Mouse (Mus musculus) brown adipose tissue, adult 24 weeks (tissue): ENCODE data around the gene Stat6. TPM values are rescaled to one million over a fixed set of nuclear protein-coding genes. Genes with fewer than 3 reads are reported as not detected.
A peak's percentile ranks its signal among the peaks of the same experiment; 100 is the strongest.

ENCODE experiments used
- H3K27ac ChIP-seq: fragments of 200-500 bp; replicated peaks from 2 replicates; pipeline ENCODE4 v1.5.1; 2012; ENCODE audit warnings: low read depth, mild to moderate bottlenecking, low read length
- H3K4me1 ChIP-seq: fragments of 200-500 bp; 2 replicates; pipeline ENCODE4 v1.6.1; 2012; ENCODE audit warnings: low read length, mixed read lengths; ENCODE audit not compliant: control insufficient read depth, insufficient read depth, insufficient read length
- H3K4me3 ChIP-seq: fragments of 200-500 bp; 2 replicates; pipeline ENCODE4 v1.5.1; 2012; ENCODE audit warnings: low read depth, mild to moderate bottlenecking, low read length, moderate library complexity; ENCODE audit not compliant: insufficient read depth
- polyA plus RNA-seq: library from polyadenylated mRNA; stranded (reverse); fragments of >200 nt; gene quantifications from 2 replicates; pipeline ENCODE4 v1.2.4, GENCODE M21; 2012; ENCODE audit not compliant: missing spikeins, insufficient read depth, insufficient read length

The Stat6 gene
- polyA plus RNA-seq, 1 experiment, result 24.7 TPM

- Histone ChIP-seq H3K4me1 (peaks cover 3% of the 10 kb centered on the region), H3K4me3 (peak within 1 kb of the TSS; percentile 64), H3K27ac (peak within 1 kb of the TSS; percentile 100)
Observed at GRCm38 (mm10) chr10:127668093-127669050, 25.6 kb downstream of the Stat6 start, which contains the start of gene Nab2. Gene Nab2, minus strand, starts transcription at chr10:127668568.

GRCm38 (mm10) chr10:127669170-127669569, 26.4 kb downstream of the Stat6 start:
- H3K27ac ChIP-seq, result peak overlapping the region; percentile 100
- H3K4me3 ChIP-seq, result 0 out of 2 replicates have a peak overlapping the region, but pooled peaks have one; percentile 64
- peaks cover 3% of the 10 kb centered on the region for H3K4me1 ChIP-seq

- no peak overlapping the region for H3K27ac ChIP-seq
Observed at GRCm38 (mm10) chr10:127670185-127670584, 27.4 kb downstream of the Stat6 start.

GRCm38 (mm10) chr10:127671276-127671675, 28.5 kb downstream of the Stat6 start:
- peaks cover 3% of the 10 kb centered on the region; the same call in 1 of the 2 replicates for H3K4me1 ChIP-seq
- H3K27ac ChIP-seq, result no peak overlapping the region
- no peak overlapping the region for H3K4me3 ChIP-seq

More at GRCm38 (mm10) chr10:127670185-127670584, 27.4 kb downstream of the Stat6 start:
- no peak overlapping the region for H3K4me3 ChIP-seq
- peaks cover 3% of the 10 kb centered on the region for H3K4me1 ChIP-seq

- H3K4me3 ChIP-seq, result no peak overlapping the region
- H3K4me1 ChIP-seq, result peaks cover under 1% of the 10 kb centered on the region; the same call in 1 of the 2 replicates
- H3K27ac ChIP-seq, result no peak overlapping the region
Observed at GRCm38 (mm10) chr10:127674046-127674655, 31.4 kb downstream of the Stat6 start.

GRCm38 (mm10) chr10:127674794-127675522, 32.2 kb downstream of the Stat6 start:
- Histone ChIP-seq H3K4me1 (no peaks in the 10 kb centered on the region), H3K4me3 (peak overlapping the region; percentile 22; the same call in 1 of the 2 replicates), H3K27ac (peak overlapping the region; percentile 50)

- peak overlapping the region; percentile 60; the same call in 1 of the 2 replicates for H3K27ac ChIP-seq
- no peaks in the 10 kb centered on the region for H3K4me1 ChIP-seq
- H3K4me3 ChIP-seq, result peak overlapping the region; percentile 71; the same call in 1 of the 2 replicates
Observed at GRCm38 (mm10) chr10:127675859-127676398, 33.1 kb downstream of the Stat6 start.

GRCm38 (mm10) chr10:127676691-127677548, 34.1 kb downstream of the Stat6 start:
- no peaks in the 10 kb centered on the region for H3K4me1 ChIP-seq
- H3K27ac ChIP-seq, result peak overlapping the region; percentile 60
- H3K4me3 ChIP-seq, result peak overlapping the region; percentile 71

GRCm38 (mm10) chr10:127677591-127678336, 35.0 kb downstream of the Stat6 start:
- no peaks in the 10 kb centered on the region for H3K4me1 ChIP-seq
- no peak overlapping the region for H3K27ac ChIP-seq
- peak overlapping the region; percentile 68 for H3K4me3 ChIP-seq

GRCm38 (mm10) chr10:127679208-127679607, 36.4 kb downstream of the Stat6 start:
- H3K27ac ChIP-seq, result no peak overlapping the region

GRCm38 (mm10) chr10:127679881-127680280, 37.1 kb downstream of the Stat6 start:
- H3K4me3 ChIP-seq, result no peak overlapping the region
- no peaks in the 10 kb centered on the region for H3K4me1 ChIP-seq
- H3K27ac ChIP-seq, result no peak overlapping the region

More at GRCm38 (mm10) chr10:127679208-127679607, 36.4 kb downstream of the Stat6 start:
- no peaks in the 10 kb centered on the region for H3K4me1 ChIP-seq
- H3K4me3 ChIP-seq, result no peak overlapping the region

GRCm38 (mm10) chr10:127682886-127683285, 40.1 kb downstream of the Stat6 start:
- Histone ChIP-seq H3K4me1 (no peaks in the 10 kb centered on the region), H3K27ac (no peak overlapping the region), H3K4me3 (no peak overlapping the region)

- Histone ChIP-seq H3K27ac (no peak overlapping the region), H3K4me1 (no peaks in the 10 kb centered on the region), H3K4me3 (no peak overlapping the region)
Observed at GRCm38 (mm10) chr10:127691053-127691452, 48.3 kb downstream of the Stat6 start.
